ENCODE assay signal across 8 mouse cellular contexts in the genomic region with DNA sequence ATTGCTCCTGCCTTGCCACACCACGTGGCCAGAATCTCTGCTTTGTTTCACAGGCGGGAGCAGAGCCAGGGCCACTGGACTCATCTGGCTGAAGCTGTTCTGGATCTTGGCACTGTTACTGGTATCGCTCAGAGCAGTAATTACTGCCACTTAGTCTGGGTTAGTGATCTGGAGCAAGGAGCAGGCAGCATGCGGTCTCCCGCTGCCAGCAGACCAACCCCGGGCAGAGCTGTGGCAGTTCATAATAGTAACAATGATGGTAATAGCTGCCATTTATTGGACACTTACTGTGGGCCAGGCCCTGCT.
DNase-seq lines count a peak whose midpoint lies in the region; ATAC-seq lines count a peak whose summit lies in the region.

No protein-coding gene starts in this region.

- H3K9me3 ChIP-seq in forebrain, embryonic 15.5 days: no peaks in the 10 kb centered on the region
- H3K9me3 ChIP-seq in forebrain, embryonic 11.5 days (ENCODE audit: control insufficient read depth, low read length): no peaks in the 10 kb centered on the region
- H3K9me3 ChIP-seq in heart, embryonic 15.5 days (replicated peaks): no peaks in the 10 kb centered on the region

- no peaks in the 10 kb centered on the region for H3K36me3 ChIP-seq in forebrain, embryonic 15.5 days
- H3K36me3 ChIP-seq in forebrain, embryonic 11.5 days (ENCODE audit: control insufficient read depth, insufficient read depth, low read length): no peaks in the 10 kb centered on the region
- H3K36me3 ChIP-seq in heart, embryonic 15.5 days: no peaks in the 10 kb centered on the region

- H3K4me1 ChIP-seq in forebrain, embryonic 15.5 days: peaks cover 7% of the 10 kb centered on the region; the same call in 1 of the 2 replicates
- H3K4me1 ChIP-seq in forebrain, embryonic 11.5 days (replicated peaks; ENCODE audit: control insufficient read depth, insufficient read depth, low read length): no peaks in the 10 kb centered on the region
- peaks cover 7% of the 10 kb centered on the region; the same call in 1 of the 2 replicates for H3K4me1 ChIP-seq in heart, embryonic 15.5 days (replicated peaks)

- no peak for DNase-seq in forebrain, embryonic 11.5 days (ENCODE audit: low spot score)
- peak; percentile 45 for DNase-seq in adipocyte (ENCODE audit: low spot score)
- DNase-seq in layer of hippocampus, postnatal 14 days (ENCODE audit: low spot score in 2 of 2): peak; percentile 24 to 62
- no peak for DNase-seq in thymus, postnatal 0 days (ENCODE audit: low spot score)
- no peak for DNase-seq in spleen, adult 12 weeks (ENCODE audit: low spot score)
- no peak for DNase-seq in embryo, embryonic 10 days (ENCODE audit: low spot score)

- H3K9ac ChIP-seq in forebrain, embryonic 15.5 days (replicated peaks): no peak overlapping the region
- H3K9ac ChIP-seq in forebrain, embryonic 11.5 days (ENCODE audit: low read length): no peak overlapping the region
- H3K9ac ChIP-seq in heart, embryonic 15.5 days: no peak overlapping the region

- ATAC-seq in forebrain, embryonic 15.5 days (replicated peaks): peak; percentile 73
- ATAC-seq in forebrain, embryonic 11.5 days (replicated peaks; ENCODE audit: low FRiP score): no peak
- 0 out of 2 replicates have a peak, but pooled peaks have one; percentile 27 for ATAC-seq in heart, embryonic 15.5 days (replicated peaks; ENCODE audit: insufficient number of reproducible peaks, insufficient read depth, low FRiP score, low read depth)

- no peak overlapping the region for H3K4me3 ChIP-seq in forebrain, embryonic 15.5 days
- no peak overlapping the region for H3K4me3 ChIP-seq in forebrain, embryonic 11.5 days (ENCODE audit: low read depth, low read length)
- no peak overlapping the region for H3K4me3 ChIP-seq in heart, embryonic 15.5 days

- no peak overlapping the region for H3K27ac ChIP-seq in forebrain, embryonic 15.5 days (replicated peaks)
- no peak overlapping the region for H3K27ac ChIP-seq in forebrain, embryonic 11.5 days (ENCODE audit: low read depth, low read length)
- no peak overlapping the region for H3K27ac ChIP-seq in heart, embryonic 15.5 days

- no peak overlapping the region for H3K4me2 ChIP-seq in forebrain, embryonic 15.5 days (replicated peaks)
- no peak overlapping the region for H3K4me2 ChIP-seq in forebrain, embryonic 11.5 days (ENCODE audit: low read depth, low read length, severe bottlenecking)
- no peak overlapping the region for H3K4me2 ChIP-seq in heart, embryonic 15.5 days

- WGBS in forebrain, embryonic 15.5 days: 27% methylated on average over 6 of the region's 6 CpGs
- WGBS in forebrain, embryonic 11.5 days: 69% methylated on average over 6 of the region's 6 CpGs
- 48% methylated on average over 6 of the region's 6 CpGs for WGBS in heart, embryonic 15.5 days

- no peaks in the 10 kb centered on the region for H3K27me3 ChIP-seq in forebrain, embryonic 15.5 days
- H3K27me3 ChIP-seq in forebrain, embryonic 11.5 days (ENCODE audit: control insufficient read depth, insufficient read depth, low read length): no peaks in the 10 kb centered on the region
- H3K27me3 ChIP-seq in heart, embryonic 15.5 days: peaks cover 9% of the 10 kb centered on the region

Comparison
In these comparisons a context has a peak if more than half of its experiments do, and no peak if none do; other contexts are left out.
1. DNase-seq: peak in adipocyte (single experiment) and layer of hippocampus, postnatal 14 days (2 of 2); none in forebrain, embryonic 11.5 days (single experiment), thymus, postnatal 0 days (single experiment), spleen, adult 12 weeks (single experiment) and embryo, embryonic 10 days (single experiment).